Mouse (Mus musculus): ENCODE results near the gene Ptprk. TPM values are rescaled to one million over a fixed set of nuclear protein-coding genes. Genes with fewer than 3 reads are reported as not detected.

The Ptprk gene
- polyA plus RNA-seq, 1 experiment from 2014 or later, result 44.6 TPM

GRCm38 (mm10) chr10:28076036-28076855 is 1.6 kb downstream of the Ptprk start:
- H3K4me2 ChIP-seq (ENCODE audit: low read depth, low read length), result peak overlapping the region; percentile 70
- ATAC-seq (ENCODE audit: low read depth), result peak; percentile 4; the same call in 1 of the 2 replicates
- peaks cover 6% of the 10 kb centered on the region; the same call in 1 of the 2 replicates for H3K4me1 ChIP-seq (replicated peaks; ENCODE audit: control insufficient read depth, insufficient read depth, low read length)
- H3K27me3 ChIP-seq (ENCODE audit: control insufficient read depth, insufficient read depth, low read depth, low read length), result no peaks in the 10 kb centered on the region
- H3K9me3 ChIP-seq (ENCODE audit: control insufficient read depth, low read length), result no peaks in the 10 kb centered on the region
- H3K36me3 ChIP-seq (ENCODE audit: control insufficient read depth, insufficient read depth, low read length), result no peaks in the 10 kb centered on the region
- WGBS, result 2% methylated on average over 30 of the region's 30 CpGs
- H3K27ac ChIP-seq (ENCODE audit: low read length), result peak overlapping the region; percentile 93
- peak overlapping the region; percentile 66 for H3K4me3 ChIP-seq (ENCODE audit: low read length)
- H3K9ac ChIP-seq (ENCODE audit: low read length), result peak overlapping the region; percentile 78

DNA sequence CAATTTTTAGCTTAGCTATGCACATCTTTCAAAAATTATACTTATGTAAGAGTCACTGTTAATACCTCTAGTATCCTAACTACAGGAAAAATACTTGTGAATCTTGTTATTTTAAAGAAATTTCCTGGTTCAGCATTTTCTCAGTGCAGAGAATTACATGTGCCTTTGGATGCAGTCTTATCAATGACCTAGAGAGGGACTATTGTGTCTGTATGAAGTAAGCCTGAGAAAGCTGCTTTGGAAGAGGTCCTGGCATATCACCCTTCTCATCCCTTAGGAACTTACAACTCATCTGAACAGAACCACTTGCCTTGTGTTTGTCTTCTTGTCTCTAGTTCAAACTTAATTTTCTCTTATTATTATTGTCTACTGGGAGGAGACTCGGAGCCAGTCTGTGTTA is 3.6 kb downstream of the Ptprk start:
- H3K27ac ChIP-seq (ENCODE audit: low read length), result no peak overlapping the region
- no peaks in the 10 kb centered on the region for H3K9me3 ChIP-seq (ENCODE audit: control insufficient read depth, low read length)
- no peak for ATAC-seq (ENCODE audit: low read depth)
- H3K27me3 ChIP-seq (ENCODE audit: control insufficient read depth, insufficient read depth, low read depth, low read length), result no peaks in the 10 kb centered on the region
- no peaks in the 10 kb centered on the region for H3K36me3 ChIP-seq (ENCODE audit: control insufficient read depth, insufficient read depth, low read length)
- H3K4me1 ChIP-seq (replicated peaks; ENCODE audit: control insufficient read depth, insufficient read depth, low read length), result peaks cover 6% of the 10 kb centered on the region; the same call in 1 of the 2 replicates
- no peak overlapping the region for H3K9ac ChIP-seq (ENCODE audit: low read length)
- WGBS, result 76% methylated on average over 1 of the region's 1 CpGs
- no peak overlapping the region for H3K4me3 ChIP-seq (ENCODE audit: low read length)
- no peak overlapping the region for H3K4me2 ChIP-seq (ENCODE audit: low read depth, low read length)

DNA sequence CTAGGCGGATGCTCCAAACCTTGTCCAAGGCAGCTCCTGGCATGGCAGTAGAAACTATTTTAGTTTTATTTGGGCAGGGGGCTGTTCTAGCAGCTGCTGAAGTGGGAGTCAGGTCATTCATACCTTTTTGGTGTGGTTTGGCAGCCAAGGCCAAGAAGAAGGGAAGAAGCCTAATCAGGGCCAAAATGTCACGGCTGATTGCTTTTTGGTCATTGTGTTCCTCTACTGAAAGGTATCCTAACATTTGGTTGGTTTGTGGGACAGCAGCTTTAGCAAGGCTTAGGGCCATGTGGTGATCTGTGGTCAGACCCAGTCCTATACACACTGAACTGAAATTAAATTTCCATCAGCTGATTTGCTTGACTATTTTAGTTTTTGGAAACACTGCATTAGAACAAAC is 6.6 kb downstream of the Ptprk start:
- peaks cover 6% of the 10 kb centered on the region; the same call in 1 of the 2 replicates for H3K4me1 ChIP-seq (replicated peaks; ENCODE audit: control insufficient read depth, insufficient read depth, low read length)
- H3K9ac ChIP-seq (ENCODE audit: low read length), result no peak overlapping the region
- no peak overlapping the region for H3K4me3 ChIP-seq (ENCODE audit: low read length)
- 90% methylated on average over 2 of the region's 2 CpGs for WGBS
- no peaks in the 10 kb centered on the region for H3K9me3 ChIP-seq (ENCODE audit: control insufficient read depth, low read length)
- H3K27ac ChIP-seq (ENCODE audit: low read length), result no peak overlapping the region
- no peaks in the 10 kb centered on the region for H3K36me3 ChIP-seq (ENCODE audit: control insufficient read depth, insufficient read depth, low read length)
- H3K4me2 ChIP-seq (ENCODE audit: low read depth, low read length), result no peak overlapping the region
- ATAC-seq (ENCODE audit: low read depth), result no peak
- no peaks in the 10 kb centered on the region for H3K27me3 ChIP-seq (ENCODE audit: control insufficient read depth, insufficient read depth, low read depth, low read length)

GRCm38 (mm10) chr10:28083183-28083582 is 8.6 kb downstream of the Ptprk start:
- H3K27me3 ChIP-seq (ENCODE audit: control insufficient read depth, insufficient read depth, low read depth, low read length), result no peaks in the 10 kb centered on the region
- no peaks in the 10 kb centered on the region for H3K36me3 ChIP-seq (ENCODE audit: control insufficient read depth, insufficient read depth, low read length)
- H3K4me1 ChIP-seq (replicated peaks; ENCODE audit: control insufficient read depth, insufficient read depth, low read length), result peaks cover 2% of the 10 kb centered on the region; the same call in 1 of the 2 replicates
- WGBS, result 64% methylated on average over 2 of the region's 2 CpGs
- no peak for ATAC-seq (ENCODE audit: low read depth)
- no peak overlapping the region for H3K4me2 ChIP-seq (ENCODE audit: low read depth, low read length)
- no peaks in the 10 kb centered on the region for H3K9me3 ChIP-seq (ENCODE audit: control insufficient read depth, low read length)
- no peak overlapping the region for H3K27ac ChIP-seq (ENCODE audit: low read length)
- no peak overlapping the region for H3K9ac ChIP-seq (ENCODE audit: low read length)
- H3K4me3 ChIP-seq (ENCODE audit: low read length), result no peak overlapping the region

DNA sequence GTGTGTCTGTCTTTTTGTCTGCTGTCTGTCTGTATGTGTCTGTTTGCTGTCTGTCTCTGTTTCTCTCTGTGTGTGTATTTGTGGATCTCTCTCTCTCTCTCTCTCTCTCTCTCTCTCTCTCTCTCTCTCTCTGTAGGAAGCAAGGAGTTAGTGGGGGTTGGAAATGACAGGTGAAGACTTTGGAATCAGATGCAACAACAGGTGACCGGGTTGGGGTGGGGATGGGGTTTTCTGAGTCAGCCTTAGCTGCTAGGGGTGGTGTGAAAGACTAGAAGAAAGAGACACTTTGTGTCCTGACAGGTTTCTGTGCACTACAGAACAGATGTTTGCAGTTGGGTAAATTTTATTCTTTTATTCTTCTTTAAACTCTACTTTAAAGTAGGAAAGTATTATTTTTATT is 9.0 kb downstream of the Ptprk start:
- no peak for ATAC-seq (ENCODE audit: low read depth)
- H3K27me3 ChIP-seq (ENCODE audit: control insufficient read depth, insufficient read depth, low read depth, low read length), result no peaks in the 10 kb centered on the region
- WGBS, result 62% methylated on average over 1 of the region's 1 CpGs
- no peak overlapping the region for H3K4me3 ChIP-seq (ENCODE audit: low read length)
- no peak overlapping the region for H3K4me2 ChIP-seq (ENCODE audit: low read depth, low read length)
- H3K27ac ChIP-seq (ENCODE audit: low read length), result no peak overlapping the region
- peaks cover 2% of the 10 kb centered on the region; the same call in 1 of the 2 replicates for H3K4me1 ChIP-seq (replicated peaks; ENCODE audit: control insufficient read depth, insufficient read depth, low read length)
- no peak overlapping the region for H3K9ac ChIP-seq (ENCODE audit: low read length)
- H3K9me3 ChIP-seq (ENCODE audit: control insufficient read depth, low read length), result no peaks in the 10 kb centered on the region
- H3K36me3 ChIP-seq (ENCODE audit: control insufficient read depth, insufficient read depth, low read length), result no peaks in the 10 kb centered on the region

- 50% methylated on average over 6 of the region's 6 CpGs for WGBS
- no peaks in the 10 kb centered on the region for H3K9me3 ChIP-seq (ENCODE audit: control insufficient read depth, low read length)
- H3K4me1 ChIP-seq (replicated peaks; ENCODE audit: control insufficient read depth, insufficient read depth, low read length), result no peaks in the 10 kb centered on the region
- peak; percentile 41; the same call in 1 of the 2 replicates for ATAC-seq (ENCODE audit: low read depth)
- no peak overlapping the region for H3K27ac ChIP-seq (ENCODE audit: low read length)
- H3K9ac ChIP-seq (ENCODE audit: low read length), result no peak overlapping the region
- no peak overlapping the region for H3K4me3 ChIP-seq (ENCODE audit: low read length)
- H3K36me3 ChIP-seq (ENCODE audit: control insufficient read depth, insufficient read depth, low read length), result no peaks in the 10 kb centered on the region
- H3K4me2 ChIP-seq (ENCODE audit: low read depth, low read length), result no peak overlapping the region
- no peaks in the 10 kb centered on the region for H3K27me3 ChIP-seq (ENCODE audit: control insufficient read depth, insufficient read depth, low read depth, low read length)
Measured at GRCm38 (mm10) chr10:28087341-28087740, 12.7 kb downstream of the Ptprk start.

DNA sequence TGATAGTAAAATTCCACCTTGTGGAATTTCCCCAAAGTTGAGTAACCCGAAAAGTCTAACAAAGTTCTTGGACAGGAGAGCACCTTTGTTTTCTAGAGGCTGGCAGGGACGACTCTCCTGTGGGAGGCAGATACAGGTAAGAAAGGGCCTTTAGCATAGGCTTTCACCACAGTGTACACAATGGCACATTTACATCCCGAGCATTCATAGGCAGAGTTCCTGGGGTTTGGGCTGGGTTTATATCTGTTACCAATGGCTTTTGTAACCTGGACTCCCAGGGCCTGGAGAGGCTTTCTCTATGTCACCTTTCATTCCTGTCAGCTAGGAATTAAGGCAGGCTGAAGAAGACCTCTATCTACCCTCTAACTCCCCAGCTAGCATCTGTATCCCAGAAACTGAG is 13.1 kb downstream of the Ptprk start:
- Histone ChIP-seq H3K9ac (ENCODE audit: low read length) (no peak overlapping the region), H3K9me3 (ENCODE audit: control insufficient read depth, low read length) (no peaks in the 10 kb centered on the region), H3K36me3 (ENCODE audit: control insufficient read depth, insufficient read depth, low read length) (no peaks in the 10 kb centered on the region), H3K4me1 (replicated peaks; ENCODE audit: control insufficient read depth, insufficient read depth, low read length) (no peaks in the 10 kb centered on the region), H3K4me2 (ENCODE audit: low read depth, low read length) (no peak overlapping the region), H3K27me3 (ENCODE audit: control insufficient read depth, insufficient read depth, low read depth, low read length) (no peaks in the 10 kb centered on the region), H3K27ac (ENCODE audit: low read length) (no peak overlapping the region), H3K4me3 (ENCODE audit: low read length) (no peak overlapping the region)
- 68% methylated on average over 3 of the region's 3 CpGs for WGBS
- no peak for ATAC-seq (ENCODE audit: low read depth)

- no peak for ATAC-seq (ENCODE audit: low read depth)
- no peaks in the 10 kb centered on the region for H3K27me3 ChIP-seq (ENCODE audit: control insufficient read depth, insufficient read depth, low read depth, low read length)
- H3K9me3 ChIP-seq (ENCODE audit: control insufficient read depth, low read length), result no peaks in the 10 kb centered on the region
- H3K4me2 ChIP-seq (ENCODE audit: low read depth, low read length), result no peak overlapping the region
- no peak overlapping the region for H3K27ac ChIP-seq (ENCODE audit: low read length)
- H3K9ac ChIP-seq (ENCODE audit: low read length), result no peak overlapping the region
- H3K36me3 ChIP-seq (ENCODE audit: control insufficient read depth, insufficient read depth, low read length), result no peaks in the 10 kb centered on the region
- peaks cover 11% of the 10 kb centered on the region for H3K4me1 ChIP-seq (replicated peaks; ENCODE audit: control insufficient read depth, insufficient read depth, low read length)
- no peak overlapping the region for H3K4me3 ChIP-seq (ENCODE audit: low read length)
Measured at GRCm38 (mm10) chr10:28096007-28096406, 21.4 kb downstream of the Ptprk start.

DNA sequence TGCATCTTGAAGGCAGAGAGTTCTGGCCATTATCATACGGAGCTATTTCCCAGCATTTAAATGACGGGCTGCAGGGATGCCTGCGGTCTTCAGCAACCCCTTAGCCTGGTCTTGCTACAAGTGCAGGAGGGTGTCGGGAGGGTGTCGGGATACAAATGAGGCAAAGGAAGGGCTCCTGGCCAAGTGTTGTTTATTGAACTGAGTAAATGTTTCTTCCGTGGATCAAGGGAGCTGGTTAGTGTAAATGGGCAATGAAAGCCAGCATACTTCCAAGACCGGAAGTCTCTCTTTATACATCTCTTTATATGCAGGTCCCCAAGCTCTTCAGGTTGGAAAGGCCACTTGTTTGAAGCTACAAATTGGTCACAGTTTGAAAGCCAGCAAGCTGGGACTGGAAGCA is 23.0 kb downstream of the Ptprk start:
- WGBS, result 7% methylated on average over 7 of the region's 7 CpGs

More for the DNA sequence above, 23.0 kb downstream of the Ptprk start:
- H3K27ac ChIP-seq (ENCODE audit: low read length), result no peak overlapping the region
- H3K36me3 ChIP-seq (ENCODE audit: control insufficient read depth, insufficient read depth, low read length), result no peaks in the 10 kb centered on the region
- H3K4me1 ChIP-seq (replicated peaks; ENCODE audit: control insufficient read depth, insufficient read depth, low read length), result peaks cover 12% of the 10 kb centered on the region
- no peak overlapping the region for H3K9ac ChIP-seq (ENCODE audit: low read length)
- H3K27me3 ChIP-seq (ENCODE audit: control insufficient read depth, insufficient read depth, low read depth, low read length), result no peaks in the 10 kb centered on the region
- H3K4me2 ChIP-seq (ENCODE audit: low read depth, low read length), result peak overlapping the region; percentile 43
- no peaks in the 10 kb centered on the region for H3K9me3 ChIP-seq (ENCODE audit: control insufficient read depth, low read length)
- ATAC-seq (ENCODE audit: low read depth), result peak; percentile 85
- H3K4me3 ChIP-seq (ENCODE audit: low read length), result no peak overlapping the region
